Mouse (Mus musculus) limb, embryonic 10.5 days (tissue): Measurements from ENCODE around the gene Actn1. TPM values are rescaled to one million over a fixed set of nuclear protein-coding genes. Genes with fewer than 3 reads are reported as not detected.
A peak's percentile ranks its signal among the peaks of the same experiment; 100 is the strongest.

Experiments used
- DNase-seq: peaks from one replicate; pipeline ENCODE4 v3.0.0-alpha.2; 2017; ENCODE audit warnings: low spot score
- H3K27ac ChIP-seq: fragments of 300-500 bp; sonication (generic); 2 replicates; pipeline ENCODE4 v1.5.1; 2016; ENCODE audit warnings: mild to moderate bottlenecking
- H3K27me3 ChIP-seq: fragments of 300-500 bp; sonication (generic); 2 replicates; pipeline ENCODE4 v1.6.1; 2016; ENCODE audit warnings: low read depth, mild to moderate bottlenecking; ENCODE audit not compliant: poor library complexity, severe bottlenecking
- H3K36me3 ChIP-seq: fragments of 300-500 bp; sonication (generic); 2 replicates; pipeline ENCODE4 v1.6.1; 2016; ENCODE audit warnings: mild to moderate bottlenecking, moderate library complexity
- H3K4me1 ChIP-seq: fragments of 300-500 bp; sonication (generic); 2 replicates; pipeline ENCODE4 v1.6.1; 2016
- H3K4me3 ChIP-seq: fragments of 300-500 bp; sonication (generic); 2 replicates; pipeline ENCODE4 v1.5.1; 2016; ENCODE audit warnings: mild to moderate bottlenecking, moderate library complexity
- H3K9me3 ChIP-seq: fragments of 300-500 bp; sonication (generic); replicated peaks from 2 replicates; pipeline ENCODE4 v1.6.1; 2016; ENCODE audit warnings: mild to moderate bottlenecking
- WGBS: fragments of 180-500 bp; shearing (Covaris S2); methylation state at CpG from one replicate; pipeline ENCODE4 v1.1.7; 2016; 5-methylcytosine and 5-hydroxymethylcytosine counted together
- polyA plus RNA-seq: library from polyadenylated mRNA; unstranded; fragments of >200 nt; fragmentation: Nextera tagmentation; extraction: Ambion mirVana; gene quantifications from 2 replicates; pipeline ENCODE4 v1.2.1, GENCODE M21; 2016

Gene Actn1
- polyA plus RNA-seq, 1 experiment from 2014 or later: 48.6 TPM

DNA sequence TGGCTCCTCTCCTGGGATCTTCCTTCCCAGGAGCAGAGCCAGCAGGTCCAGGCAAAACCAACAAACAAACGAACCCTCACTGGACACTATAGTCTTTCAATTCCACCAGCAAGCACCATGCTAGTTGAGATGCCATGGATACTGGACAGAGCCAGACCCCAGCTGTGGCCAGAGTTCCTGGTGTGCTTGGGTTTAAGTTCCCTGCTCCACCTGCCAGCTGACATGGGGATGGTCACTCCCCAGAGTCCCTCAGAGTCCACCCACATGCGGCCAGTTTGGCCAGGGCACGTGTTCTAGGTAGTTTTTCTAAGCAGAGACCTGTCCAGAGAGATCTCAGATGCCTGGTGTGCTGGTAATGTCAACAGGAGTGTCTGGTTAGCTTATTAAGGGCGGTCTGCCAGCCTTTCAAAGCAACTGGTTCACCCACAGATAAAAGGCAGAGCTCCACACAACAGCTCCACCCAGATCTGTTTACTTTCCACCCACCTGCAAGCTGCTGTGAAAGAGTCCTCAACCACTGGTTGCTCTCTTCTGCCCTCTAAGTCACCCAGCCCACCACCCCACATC lies 42.0 kb downstream of the Actn1 start:
- 63% methylated on average over 4 of the region's 4 CpGs for WGBS
- Histone ChIP-seq H3K27ac (peak overlapping the region; percentile 61), H3K4me3 (no peak overlapping the region), H3K27me3 (no peaks in the 10 kb centered on the region), H3K36me3 (peaks cover 29% of the 10 kb centered on the region), H3K9me3 (no peaks in the 10 kb centered on the region), H3K4me1 (peaks cover 76% of the 10 kb centered on the region)
- no peak for DNase-seq

DNA sequence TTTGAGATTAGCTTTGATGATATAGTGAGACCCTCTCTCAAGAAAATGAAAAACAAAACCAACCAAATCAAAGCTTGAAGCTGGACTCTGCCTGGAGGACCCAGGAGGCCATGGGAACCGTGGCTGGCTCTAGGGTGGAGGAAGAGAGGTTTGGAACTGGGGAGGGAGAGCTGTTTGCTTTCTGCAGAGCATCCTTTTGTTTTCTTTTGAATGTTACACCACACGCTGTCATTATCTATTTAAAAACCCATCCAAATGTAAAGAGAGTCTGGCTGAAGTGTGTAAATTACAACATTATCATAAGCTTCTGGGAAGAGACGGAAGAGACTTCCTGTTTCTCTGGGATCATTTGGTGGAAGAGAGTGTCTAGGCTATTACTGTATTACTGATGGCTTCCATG lies 43.1 kb downstream of the Actn1 start:
- Histone ChIP-seq H3K27ac (peak overlapping the region; percentile 57; the same call in 1 of the 2 replicates), H3K9me3 (no peaks in the 10 kb centered on the region), H3K36me3 (peaks cover 18% of the 10 kb centered on the region), H3K4me1 (peaks cover 77% of the 10 kb centered on the region), H3K4me3 (no peak overlapping the region), H3K27me3 (no peaks in the 10 kb centered on the region)
- no peak for DNase-seq
- 78% methylated on average over 3 of the region's 3 CpGs for WGBS

DNA sequence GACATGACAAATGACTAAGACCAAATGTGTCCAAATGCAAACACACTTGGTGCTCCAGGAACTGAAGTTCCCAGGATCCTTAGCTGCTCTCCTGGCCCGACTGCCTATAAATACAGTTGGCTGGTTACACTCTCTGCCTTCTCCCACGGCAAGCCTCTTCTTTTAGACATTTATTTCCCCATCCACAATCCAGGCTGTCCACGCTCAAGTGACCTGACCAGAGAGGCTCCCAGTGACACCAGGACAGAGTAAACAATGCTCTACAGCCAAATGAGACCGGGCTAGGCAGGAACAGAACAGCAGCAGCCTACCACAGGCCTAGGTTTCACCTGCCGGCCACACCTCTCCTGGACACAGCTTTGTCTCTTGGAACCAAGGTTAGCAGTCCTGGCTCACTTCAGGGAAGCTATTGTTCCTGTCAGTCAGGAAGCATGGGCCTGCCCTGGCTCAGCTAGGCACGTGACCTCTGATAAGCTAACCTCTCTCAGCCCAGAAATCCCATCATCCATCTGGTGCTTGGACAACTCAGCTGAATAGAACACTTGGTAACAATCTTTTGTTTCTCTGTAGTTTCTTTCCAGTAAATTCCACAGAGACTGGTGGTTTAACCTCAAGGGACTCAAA lies 43.8 kb downstream of the Actn1 start:
- H3K4me3 ChIP-seq: no peak overlapping the region
- peaks cover 11% of the 10 kb centered on the region for H3K36me3 ChIP-seq
- peak overlapping the region; percentile 57 for H3K27ac ChIP-seq
- WGBS: 66% methylated on average over 6 of the region's 6 CpGs
- no peak for DNase-seq
- no peaks in the 10 kb centered on the region for H3K9me3 ChIP-seq
- H3K27me3 ChIP-seq: no peaks in the 10 kb centered on the region
- peaks cover 84% of the 10 kb centered on the region for H3K4me1 ChIP-seq

DNA sequence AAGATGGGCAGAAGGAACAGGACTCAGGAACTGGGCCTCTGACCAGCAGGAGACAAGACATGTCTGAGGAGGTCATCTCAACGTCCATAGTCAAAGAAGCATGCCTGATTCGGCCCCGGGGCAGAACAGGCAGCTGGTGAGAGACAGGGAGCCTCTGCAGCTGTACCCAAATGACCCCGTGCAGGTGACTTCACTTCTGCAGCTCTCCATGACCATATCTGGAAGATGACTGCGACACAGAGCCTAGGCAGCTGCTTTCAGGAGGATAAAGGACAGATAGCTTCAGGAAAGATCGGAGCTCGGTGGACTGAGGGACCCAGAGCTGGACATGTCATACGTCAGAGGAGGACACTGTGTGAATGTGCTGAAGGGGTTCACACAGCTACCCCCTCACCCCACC lies 46.4 kb downstream of the Actn1 start:
- no peak for DNase-seq
- Histone ChIP-seq H3K36me3 (peaks cover 10% of the 10 kb centered on the region), H3K4me3 (no peak overlapping the region), H3K9me3 (no peaks in the 10 kb centered on the region), H3K27ac (peak overlapping the region; percentile 25; the same call in 1 of the 2 replicates), H3K4me1 (peaks cover 86% of the 10 kb centered on the region), H3K27me3 (no peaks in the 10 kb centered on the region)
- 80% methylated on average over 8 of the region's 8 CpGs for WGBS

DNA sequence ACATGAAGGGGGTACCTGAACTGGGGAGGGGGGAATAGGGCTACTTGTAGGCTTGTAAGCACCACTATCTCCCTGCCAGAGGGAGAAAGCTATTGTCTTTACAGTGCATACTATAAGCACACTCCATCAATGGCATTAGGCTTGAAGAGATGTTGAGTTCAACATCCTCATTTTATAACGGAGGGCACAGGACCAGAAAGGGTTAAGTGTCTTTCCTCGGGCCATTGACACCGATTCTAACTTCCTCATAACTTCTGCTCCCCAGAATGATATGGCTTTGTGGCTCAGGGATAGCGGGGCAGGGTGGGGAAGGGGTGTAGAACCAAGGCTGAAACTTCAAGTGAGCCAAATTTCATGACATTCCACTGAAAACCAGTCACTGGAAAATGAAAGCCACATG lies 46.9 kb downstream of the Actn1 start:
- no peaks in the 10 kb centered on the region for H3K27me3 ChIP-seq
- 0 out of 2 replicates have a peak overlapping the region, but pooled peaks have one; percentile 25 for H3K27ac ChIP-seq
- DNase-seq: no peak
- WGBS: 74% methylated on average over 4 of the region's 4 CpGs
- no peak overlapping the region for H3K4me3 ChIP-seq
- H3K4me1 ChIP-seq: peaks cover 80% of the 10 kb centered on the region
- H3K36me3 ChIP-seq: peaks cover 16% of the 10 kb centered on the region
- no peaks in the 10 kb centered on the region for H3K9me3 ChIP-seq

DNA sequence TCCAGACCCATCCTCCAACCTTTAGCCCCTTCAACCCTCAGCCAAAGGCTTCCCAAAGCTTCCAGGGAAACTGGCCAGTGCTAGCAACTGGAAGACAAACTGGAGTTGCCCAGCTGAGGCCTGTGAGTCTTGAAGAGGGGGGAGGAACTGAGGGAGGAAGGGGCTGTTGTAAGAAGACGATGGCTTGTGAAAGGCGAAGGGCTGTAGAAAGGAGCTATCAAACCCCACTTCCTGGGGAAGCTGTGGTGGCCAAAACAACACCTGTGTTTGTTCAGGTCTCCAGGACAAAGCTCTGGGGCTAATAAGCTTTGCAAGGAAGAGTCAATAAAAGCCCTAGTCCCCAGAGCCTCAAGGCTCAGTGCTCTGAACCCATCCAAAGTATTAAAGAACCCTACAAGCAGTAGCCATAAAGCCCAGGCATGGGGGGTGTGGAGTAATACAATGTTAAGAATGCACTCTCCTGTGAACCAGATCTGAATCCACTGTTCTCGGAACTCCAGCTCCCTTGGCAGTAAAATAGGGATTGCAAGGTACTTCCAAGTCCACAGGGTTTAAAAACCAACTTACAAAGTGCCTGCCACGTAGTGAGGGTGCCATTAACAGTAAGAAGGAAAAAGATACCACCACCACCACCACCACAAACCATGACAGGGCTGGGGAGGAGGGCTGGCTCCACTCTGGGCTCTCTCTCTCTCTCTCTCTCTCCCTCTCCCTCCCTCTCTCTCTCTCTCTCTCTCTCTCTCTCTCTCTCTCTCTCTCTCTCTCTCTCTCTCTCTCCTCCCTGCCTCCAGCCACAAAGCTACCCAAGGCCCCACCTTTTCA lies 49.2 kb downstream of the Actn1 start:
- no peak for DNase-seq
- WGBS: 47% methylated on average over 4 of the region's 4 CpGs
- H3K27ac ChIP-seq: peak overlapping the region; percentile 54

DNA sequence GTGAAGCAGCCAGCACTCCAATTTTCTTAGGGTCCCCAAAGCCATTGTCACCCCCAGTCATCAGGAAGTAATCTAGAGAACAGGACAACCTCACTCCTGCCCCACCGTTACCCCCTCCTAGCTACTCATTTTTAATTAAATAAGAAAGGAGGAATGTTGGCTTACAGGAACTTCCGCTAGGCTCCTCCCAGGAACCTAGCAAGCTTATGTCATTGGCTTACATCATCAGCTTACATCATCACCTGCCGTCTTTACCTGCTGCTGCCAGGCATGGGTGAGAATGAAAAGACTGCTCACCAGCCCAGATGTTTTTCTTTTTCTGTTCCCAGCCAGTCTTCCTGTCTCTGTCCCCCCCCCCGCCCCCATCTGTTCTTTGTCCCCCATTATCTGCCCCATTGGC lies 50.3 kb downstream of the Actn1 start:
- no peak for DNase-seq
- Histone ChIP-seq H3K4me3 (no peak overlapping the region), H3K27me3 (no peaks in the 10 kb centered on the region), H3K4me1 (peaks cover 52% of the 10 kb centered on the region), H3K9me3 (no peaks in the 10 kb centered on the region), H3K27ac (peak overlapping the region; percentile 54; the same call in 1 of the 2 replicates), H3K36me3 (peaks cover 49% of the 10 kb centered on the region)
- 86% methylated on average over 4 of the region's 4 CpGs for WGBS

More for the DNA sequence above, 49.2 kb downstream of the Actn1 start:
- H3K4me1 ChIP-seq: peaks cover 60% of the 10 kb centered on the region
- no peaks in the 10 kb centered on the region for H3K27me3 ChIP-seq
- H3K9me3 ChIP-seq: no peaks in the 10 kb centered on the region
- H3K36me3 ChIP-seq: peaks cover 38% of the 10 kb centered on the region
- H3K4me3 ChIP-seq: no peak overlapping the region

DNA sequence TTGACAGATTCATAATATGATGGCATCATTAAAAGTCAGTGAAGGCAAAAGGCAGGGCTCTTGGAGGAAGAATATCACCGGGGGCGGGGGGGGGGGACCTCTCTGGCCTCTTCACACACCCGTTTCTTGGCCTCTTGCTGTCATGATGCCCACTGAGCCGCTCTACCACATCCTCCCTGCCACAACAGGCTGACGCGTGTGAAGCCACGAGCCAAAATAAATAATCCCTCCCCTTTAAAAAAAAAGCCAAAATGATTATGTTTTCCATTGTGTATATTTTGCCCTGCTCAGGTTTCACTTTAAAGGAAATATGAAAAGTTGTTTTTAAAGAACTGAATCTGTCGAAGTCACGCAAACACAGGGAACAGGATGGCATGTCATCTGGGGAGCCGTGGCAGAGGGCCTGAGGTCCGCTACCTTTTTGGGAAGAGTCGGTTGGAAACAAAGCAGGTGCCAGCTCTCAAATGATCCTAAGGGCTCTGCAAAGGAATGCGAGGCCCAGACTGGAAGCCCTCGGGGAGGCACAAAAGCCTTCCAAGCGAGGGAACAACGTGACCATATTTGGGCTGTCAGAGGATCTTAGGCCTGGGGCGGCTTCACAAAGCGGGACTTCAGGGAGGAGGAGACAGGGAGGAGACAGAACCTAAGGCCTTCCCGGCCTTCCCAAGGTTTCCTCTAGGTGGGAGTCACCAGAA lies 51.9 kb downstream of the Actn1 start:
- no peak overlapping the region for H3K27ac ChIP-seq
- no peak overlapping the region for H3K4me3 ChIP-seq
- H3K27me3 ChIP-seq: no peaks in the 10 kb centered on the region
- DNase-seq: no peak
- H3K4me1 ChIP-seq: peaks cover 39% of the 10 kb centered on the region
- H3K9me3 ChIP-seq: no peaks in the 10 kb centered on the region
- WGBS: 75% methylated on average over 19 of the region's 19 CpGs
- peaks cover 65% of the 10 kb centered on the region for H3K36me3 ChIP-seq

DNA sequence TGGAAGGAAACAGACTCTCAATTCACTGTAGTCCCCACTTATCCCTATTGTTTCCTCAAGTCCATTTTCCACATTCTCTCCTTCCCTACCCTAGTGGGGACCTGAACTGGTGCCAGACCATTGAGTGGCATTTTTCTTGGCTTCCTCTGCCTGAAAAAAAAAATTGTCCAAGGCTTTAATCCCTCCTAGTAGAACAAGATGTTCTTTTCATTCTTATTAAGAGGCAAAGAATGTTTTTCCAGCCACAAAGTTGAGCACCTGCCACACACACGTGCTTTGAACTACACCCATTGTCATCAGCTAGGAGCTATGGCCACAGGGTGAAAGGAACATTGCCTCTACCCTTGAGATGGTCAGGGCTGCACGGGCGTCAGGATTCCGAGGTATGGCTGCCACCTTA lies 56.9 kb downstream of the Actn1 start:
- Histone ChIP-seq H3K27ac (no peak overlapping the region), H3K27me3 (no peaks in the 10 kb centered on the region), H3K9me3 (no peaks in the 10 kb centered on the region; the same call in 1 of the 2 replicates), H3K36me3 (peaks cover 99% of the 10 kb centered on the region), H3K4me3 (no peak overlapping the region), H3K4me1 (peaks cover 3% of the 10 kb centered on the region; the same call in 1 of the 2 replicates)
- 89% methylated on average over 4 of the region's 4 CpGs for WGBS
- DNase-seq: no peak

DNA sequence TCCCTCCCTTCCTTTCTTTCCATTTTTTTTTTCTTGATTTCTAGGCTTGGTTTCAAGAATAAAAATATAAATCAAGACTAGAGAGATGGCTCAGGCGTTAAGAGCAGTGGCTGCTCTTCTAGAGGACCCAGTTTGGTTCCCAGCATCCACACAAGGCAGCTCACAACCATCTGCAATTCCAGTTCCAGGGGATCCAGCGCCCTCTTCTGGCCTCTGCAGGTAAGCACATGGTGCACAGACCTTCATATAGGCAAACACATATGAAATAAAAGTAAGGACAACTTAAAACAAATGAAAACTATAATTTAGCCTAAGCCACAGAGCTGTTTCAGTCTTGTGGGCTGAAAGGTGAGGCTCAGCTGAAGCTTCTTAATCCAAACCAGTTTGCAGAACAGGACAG lies 60.4 kb downstream of the Actn1 start:
- 75% methylated on average over 2 of the region's 2 CpGs for WGBS
- Histone ChIP-seq H3K36me3 (peaks cover 98% of the 10 kb centered on the region), H3K27me3 (no peaks in the 10 kb centered on the region), H3K27ac (no peak overlapping the region), H3K9me3 (no peaks in the 10 kb centered on the region; the same call in 1 of the 2 replicates), H3K4me3 (no peak overlapping the region), H3K4me1 (peaks cover 3% of the 10 kb centered on the region; the same call in 1 of the 2 replicates)
- DNase-seq: no peak

DNA sequence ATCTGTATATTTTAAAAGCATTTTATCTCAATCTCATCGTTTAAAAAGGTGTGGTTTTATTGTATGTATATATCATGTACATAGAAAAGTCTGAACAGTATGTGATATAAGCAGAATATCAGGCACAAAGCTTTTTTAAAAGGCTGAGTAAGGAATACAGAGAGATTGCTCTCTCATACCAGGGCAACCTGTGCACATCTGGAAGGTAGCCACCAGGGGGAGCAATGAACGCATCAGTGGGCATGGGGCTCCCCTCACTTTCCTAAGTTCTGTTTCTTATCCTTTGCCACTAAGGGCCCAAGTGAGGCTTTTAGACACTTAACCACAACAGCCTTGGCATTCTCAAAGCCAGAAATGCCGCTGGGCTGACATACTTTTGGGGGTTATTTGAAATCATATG lies 61.7 kb downstream of the Actn1 start:
- DNase-seq: peak; percentile 85
- no peaks in the 10 kb centered on the region; the same call in 1 of the 2 replicates for H3K4me1 ChIP-seq
- H3K27ac ChIP-seq: no peak overlapping the region
- H3K27me3 ChIP-seq: no peaks in the 10 kb centered on the region
- H3K9me3 ChIP-seq: no peaks in the 10 kb centered on the region; the same call in 1 of the 2 replicates
- WGBS: 20% methylated on average over 3 of the region's 3 CpGs
- H3K36me3 ChIP-seq: peaks cover 98% of the 10 kb centered on the region
- no peak overlapping the region for H3K4me3 ChIP-seq

DNA sequence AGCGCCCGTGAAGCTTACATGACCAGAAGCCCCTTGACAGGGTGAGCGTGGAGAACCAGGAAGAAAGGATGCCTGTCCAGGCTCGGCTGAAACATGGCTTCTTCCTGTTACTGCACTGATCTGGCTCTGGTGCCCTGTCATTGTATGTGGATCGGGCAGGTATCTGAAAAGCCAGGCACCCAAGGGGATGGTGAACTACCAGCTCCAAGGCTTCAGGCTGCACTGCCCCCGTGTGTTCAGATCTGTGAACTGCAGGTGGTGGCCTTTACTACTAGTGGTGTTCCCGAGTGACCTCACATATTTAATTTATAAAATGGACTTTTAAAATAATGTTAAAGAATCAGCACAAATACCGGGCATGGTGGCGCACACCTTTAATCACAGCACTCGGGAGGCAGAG lies 62.8 kb downstream of the Actn1 start:
- H3K4me3 ChIP-seq: no peak overlapping the region
- H3K27me3 ChIP-seq: no peaks in the 10 kb centered on the region
- DNase-seq: peak; percentile 79
- WGBS: 81% methylated on average over 10 of the region's 10 CpGs
- no peaks in the 10 kb centered on the region for H3K4me1 ChIP-seq
- H3K27ac ChIP-seq: no peak overlapping the region
- no peaks in the 10 kb centered on the region; the same call in 1 of the 2 replicates for H3K9me3 ChIP-seq
- H3K36me3 ChIP-seq: peaks cover 98% of the 10 kb centered on the region
